Mouse (Mus musculus): Measurements from ENCODE around the gene Poglut1. TPM values are rescaled to one million over a fixed set of nuclear protein-coding genes. Genes with fewer than 3 reads are reported as not detected.

Gene Poglut1
- polyA plus RNA-seq, 1 experiment from 2014 or later, result 63.5 TPM

GRCm38 (mm10) chr16:38519140-38519539, 30.9 kb downstream of the Poglut1 start:
- H3K9ac ChIP-seq (ENCODE audit: low read depth, low read length), result no peak overlapping the region
- H3K4me2 ChIP-seq (replicated peaks; ENCODE audit: low read depth, low read length), result no peak overlapping the region
- peaks cover 34% of the 10 kb centered on the region for H3K36me3 ChIP-seq (ENCODE audit: control insufficient read depth, insufficient read depth, low read length)
- WGBS, result 95% methylated on average over 2 of the region's 2 CpGs
- H3K27ac ChIP-seq (ENCODE audit: low read depth, low read length), result no peak overlapping the region
- no peaks in the 10 kb centered on the region for H3K27me3 ChIP-seq (ENCODE audit: control insufficient read depth, insufficient read depth, low read length)
- H3K9me3 ChIP-seq (ENCODE audit: control insufficient read depth, low read length), result no peaks in the 10 kb centered on the region
- H3K4me3 ChIP-seq (ENCODE audit: low read length), result no peak overlapping the region
- ATAC-seq (ENCODE audit: low FRiP score, low TSS enrichment), result no peak
- H3K4me1 ChIP-seq (ENCODE audit: control insufficient read depth, insufficient read depth, low read length), result peaks cover 9% of the 10 kb centered on the region

DNA sequence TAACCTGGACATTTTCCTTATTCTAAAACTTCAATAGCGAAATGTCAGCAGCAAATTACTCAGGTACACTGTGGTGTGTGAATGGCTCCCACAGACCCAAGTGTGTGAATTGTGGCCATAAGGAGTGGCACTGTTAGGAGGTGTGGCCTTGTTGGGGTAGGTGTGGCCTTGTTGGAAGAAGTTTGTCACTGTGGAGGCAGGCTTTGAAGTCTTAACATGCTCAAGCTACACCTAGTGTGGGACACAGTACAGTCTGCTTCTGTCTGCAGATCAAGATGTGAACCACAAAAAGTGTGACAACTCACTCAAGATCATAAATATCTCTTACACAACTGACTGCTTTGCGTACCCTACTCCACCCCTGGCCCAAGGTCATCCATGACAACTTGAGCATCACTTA, 39.2 kb downstream of the Poglut1 start:
- Histone ChIP-seq H3K4me1 (ENCODE audit: control insufficient read depth, insufficient read depth, low read length) (no peaks in the 10 kb centered on the region), H3K4me2 (replicated peaks; ENCODE audit: low read depth, low read length) (no peak overlapping the region), H3K9me3 (ENCODE audit: control insufficient read depth, low read length) (no peaks in the 10 kb centered on the region), H3K36me3 (ENCODE audit: control insufficient read depth, insufficient read depth, low read length) (peaks cover 61% of the 10 kb centered on the region), H3K9ac (ENCODE audit: low read depth, low read length) (no peak overlapping the region), H3K27ac (ENCODE audit: low read depth, low read length) (no peak overlapping the region), H3K27me3 (ENCODE audit: control insufficient read depth, insufficient read depth, low read length) (no peaks in the 10 kb centered on the region), H3K4me3 (ENCODE audit: low read length) (no peak overlapping the region)
- 88% methylated on average over 2 of the region's 2 CpGs for WGBS
- no peak for ATAC-seq (ENCODE audit: low FRiP score, low TSS enrichment)

DNA sequence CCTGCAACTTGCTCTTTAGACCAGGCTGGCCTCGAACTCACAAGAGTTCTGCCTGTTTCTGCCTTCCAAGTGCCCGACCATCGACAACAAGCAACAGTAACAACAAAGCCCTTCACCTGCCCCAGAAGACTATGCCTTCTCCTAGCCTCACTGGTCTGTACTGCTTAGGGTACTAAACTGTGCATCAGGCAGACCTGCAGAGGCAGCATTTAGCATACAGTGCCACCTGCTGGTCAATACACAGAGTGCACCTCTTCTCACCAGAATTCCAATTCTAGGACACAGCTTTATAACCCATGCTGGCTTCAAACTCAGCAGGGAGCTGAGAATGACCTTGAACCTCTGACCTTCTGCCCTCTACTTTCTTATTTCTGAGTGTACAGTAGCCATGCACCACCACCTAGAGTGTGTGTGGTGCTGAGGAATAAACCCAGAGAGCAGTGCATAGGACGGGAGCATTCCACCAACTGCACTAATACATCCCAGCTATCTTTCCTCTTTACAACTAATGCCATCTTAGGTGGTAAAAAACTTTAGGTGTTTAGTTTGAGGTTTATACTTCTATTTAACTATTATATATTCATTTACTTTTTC, 43.9 kb downstream of the Poglut1 start:
- Histone ChIP-seq H3K36me3 (ENCODE audit: control insufficient read depth, insufficient read depth, low read length) (peaks cover 60% of the 10 kb centered on the region), H3K27ac (ENCODE audit: low read depth, low read length) (no peak overlapping the region), H3K27me3 (ENCODE audit: control insufficient read depth, insufficient read depth, low read length) (no peaks in the 10 kb centered on the region), H3K4me3 (ENCODE audit: low read length) (no peak overlapping the region), H3K4me1 (ENCODE audit: control insufficient read depth, insufficient read depth, low read length) (no peaks in the 10 kb centered on the region), H3K9me3 (ENCODE audit: control insufficient read depth, low read length) (no peaks in the 10 kb centered on the region), H3K4me2 (replicated peaks; ENCODE audit: low read depth, low read length) (no peak overlapping the region), H3K9ac (ENCODE audit: low read depth, low read length) (no peak overlapping the region)
- 82% methylated on average over 4 of the region's 4 CpGs for WGBS
- peak; percentile 89 for ATAC-seq (ENCODE audit: low FRiP score, low TSS enrichment)

- WGBS, result 92% methylated on average over 4 of the region's 4 CpGs
- H3K9ac ChIP-seq (ENCODE audit: low read depth, low read length), result no peak overlapping the region
- no peak for ATAC-seq (ENCODE audit: low FRiP score, low TSS enrichment)
- H3K4me3 ChIP-seq (ENCODE audit: low read length), result no peak overlapping the region
- H3K9me3 ChIP-seq (ENCODE audit: control insufficient read depth, low read length), result no peaks in the 10 kb centered on the region
- no peak overlapping the region for H3K27ac ChIP-seq (ENCODE audit: low read depth, low read length)
- H3K27me3 ChIP-seq (ENCODE audit: control insufficient read depth, insufficient read depth, low read length), result no peaks in the 10 kb centered on the region
- peaks cover 57% of the 10 kb centered on the region for H3K36me3 ChIP-seq (ENCODE audit: control insufficient read depth, insufficient read depth, low read length)
- no peak overlapping the region for H3K4me2 ChIP-seq (replicated peaks; ENCODE audit: low read depth, low read length)
- no peaks in the 10 kb centered on the region for H3K4me1 ChIP-seq (ENCODE audit: control insufficient read depth, insufficient read depth, low read length)
Observed at GRCm38 (mm10) chr16:38503528-38503927, 46.5 kb downstream of the Poglut1 start.

DNA sequence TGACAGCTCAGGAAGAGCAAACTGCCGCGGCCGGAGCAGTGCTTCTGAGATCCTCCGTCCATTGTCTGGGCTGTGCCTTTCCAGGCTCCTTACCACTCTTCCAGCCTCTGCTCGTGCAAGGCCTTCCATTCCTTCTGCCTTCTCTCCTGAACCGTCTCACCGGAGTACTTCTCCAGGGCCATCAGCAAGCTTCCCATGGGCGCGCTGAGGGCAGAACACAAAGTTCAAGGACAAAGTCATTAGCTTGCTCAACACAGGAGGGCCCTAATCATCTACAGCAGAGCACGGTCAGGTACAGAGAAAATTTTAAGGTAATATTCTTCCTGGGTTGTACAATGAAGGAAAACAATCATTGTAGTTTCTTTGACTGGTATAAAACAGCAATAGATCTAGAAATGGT, 47.6 kb downstream of the Poglut1 start:
- Histone ChIP-seq H3K4me3 (ENCODE audit: low read length) (no peak overlapping the region), H3K9me3 (ENCODE audit: control insufficient read depth, low read length) (no peaks in the 10 kb centered on the region), H3K36me3 (ENCODE audit: control insufficient read depth, insufficient read depth, low read length) (peaks cover 54% of the 10 kb centered on the region), H3K27me3 (ENCODE audit: control insufficient read depth, insufficient read depth, low read length) (no peaks in the 10 kb centered on the region), H3K4me2 (replicated peaks; ENCODE audit: low read depth, low read length) (no peak overlapping the region), H3K4me1 (ENCODE audit: control insufficient read depth, insufficient read depth, low read length) (no peaks in the 10 kb centered on the region), H3K9ac (ENCODE audit: low read depth, low read length) (no peak overlapping the region), H3K27ac (ENCODE audit: low read depth, low read length) (no peak overlapping the region)
- WGBS, result 98% methylated on average over 10 of the region's 10 CpGs
- ATAC-seq (ENCODE audit: low FRiP score, low TSS enrichment), result no peak

DNA sequence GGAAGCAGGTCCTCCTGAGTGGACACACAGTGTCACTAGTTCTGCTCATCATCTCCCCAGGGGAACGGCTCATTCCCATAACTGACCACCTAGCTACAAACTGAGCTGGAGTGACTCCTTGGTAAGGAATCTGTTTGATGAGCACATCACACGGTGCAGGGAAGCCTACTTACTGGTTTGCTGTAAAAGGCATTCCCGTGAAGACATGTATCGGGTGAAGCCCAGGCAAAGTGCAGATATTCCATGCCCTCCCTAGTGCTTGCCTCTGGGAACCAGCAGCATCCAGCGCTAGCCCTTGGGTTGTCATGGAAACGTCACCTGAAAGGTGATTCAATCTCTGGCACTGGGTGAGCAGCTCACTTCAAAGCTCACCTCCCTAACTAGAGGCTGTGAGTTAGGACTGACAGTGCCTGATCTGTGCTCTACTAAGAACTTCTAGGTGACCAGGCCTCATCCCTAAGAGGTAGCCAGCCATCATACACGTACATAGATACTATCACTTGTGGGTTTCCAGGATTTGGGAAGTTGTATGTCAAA, 53.4 kb downstream of the Poglut1 start:
- 72% methylated on average over 7 of the region's 7 CpGs for WGBS
- Histone ChIP-seq H3K36me3 (ENCODE audit: control insufficient read depth, insufficient read depth, low read length) (peaks cover 31% of the 10 kb centered on the region), H3K4me1 (ENCODE audit: control insufficient read depth, insufficient read depth, low read length) (no peaks in the 10 kb centered on the region), H3K4me2 (replicated peaks; ENCODE audit: low read depth, low read length) (no peak overlapping the region), H3K4me3 (ENCODE audit: low read length) (no peak overlapping the region), H3K27me3 (ENCODE audit: control insufficient read depth, insufficient read depth, low read length) (no peaks in the 10 kb centered on the region), H3K9me3 (ENCODE audit: control insufficient read depth, low read length) (no peaks in the 10 kb centered on the region), H3K9ac (ENCODE audit: low read depth, low read length) (no peak overlapping the region), H3K27ac (ENCODE audit: low read depth, low read length) (no peak overlapping the region)
- no peak for ATAC-seq (ENCODE audit: low FRiP score, low TSS enrichment)

GRCm38 (mm10) chr16:38493890-38494289, 56.2 kb downstream of the Poglut1 start:
- WGBS, result 89% methylated on average over 10 of the region's 10 CpGs
- H3K27ac ChIP-seq (ENCODE audit: low read depth, low read length), result no peak overlapping the region

GRCm38 (mm10) chr16:38492551-38492950, 57.5 kb downstream of the Poglut1 start:
- H3K4me3 ChIP-seq (ENCODE audit: low read length), result no peak overlapping the region
- no peak overlapping the region for H3K27ac ChIP-seq (ENCODE audit: low read depth, low read length)
- no peaks in the 10 kb centered on the region for H3K4me1 ChIP-seq (ENCODE audit: control insufficient read depth, insufficient read depth, low read length)
- H3K4me2 ChIP-seq (replicated peaks; ENCODE audit: low read depth, low read length), result no peak overlapping the region
- no peak for ATAC-seq (ENCODE audit: low FRiP score, low TSS enrichment)
- H3K9me3 ChIP-seq (ENCODE audit: control insufficient read depth, low read length), result no peaks in the 10 kb centered on the region
- peaks cover 12% of the 10 kb centered on the region; the same call in 1 of the 2 replicates for H3K36me3 ChIP-seq (ENCODE audit: control insufficient read depth, insufficient read depth, low read length)
- H3K27me3 ChIP-seq (ENCODE audit: control insufficient read depth, insufficient read depth, low read length), result no peaks in the 10 kb centered on the region
- WGBS, result 87% methylated on average over 3 of the region's 3 CpGs
- H3K9ac ChIP-seq (ENCODE audit: low read depth, low read length), result no peak overlapping the region

More at GRCm38 (mm10) chr16:38493890-38494289, 56.2 kb downstream of the Poglut1 start:
- no peak for ATAC-seq (ENCODE audit: low FRiP score, low TSS enrichment)
- H3K27me3 ChIP-seq (ENCODE audit: control insufficient read depth, insufficient read depth, low read length), result no peaks in the 10 kb centered on the region
- H3K4me3 ChIP-seq (ENCODE audit: low read length), result no peak overlapping the region
- H3K4me1 ChIP-seq (ENCODE audit: control insufficient read depth, insufficient read depth, low read length), result no peaks in the 10 kb centered on the region
- no peak overlapping the region for H3K4me2 ChIP-seq (replicated peaks; ENCODE audit: low read depth, low read length)
- no peak overlapping the region for H3K9ac ChIP-seq (ENCODE audit: low read depth, low read length)
- H3K9me3 ChIP-seq (ENCODE audit: control insufficient read depth, low read length), result no peaks in the 10 kb centered on the region
- peaks cover 21% of the 10 kb centered on the region for H3K36me3 ChIP-seq (ENCODE audit: control insufficient read depth, insufficient read depth, low read length)

DNA sequence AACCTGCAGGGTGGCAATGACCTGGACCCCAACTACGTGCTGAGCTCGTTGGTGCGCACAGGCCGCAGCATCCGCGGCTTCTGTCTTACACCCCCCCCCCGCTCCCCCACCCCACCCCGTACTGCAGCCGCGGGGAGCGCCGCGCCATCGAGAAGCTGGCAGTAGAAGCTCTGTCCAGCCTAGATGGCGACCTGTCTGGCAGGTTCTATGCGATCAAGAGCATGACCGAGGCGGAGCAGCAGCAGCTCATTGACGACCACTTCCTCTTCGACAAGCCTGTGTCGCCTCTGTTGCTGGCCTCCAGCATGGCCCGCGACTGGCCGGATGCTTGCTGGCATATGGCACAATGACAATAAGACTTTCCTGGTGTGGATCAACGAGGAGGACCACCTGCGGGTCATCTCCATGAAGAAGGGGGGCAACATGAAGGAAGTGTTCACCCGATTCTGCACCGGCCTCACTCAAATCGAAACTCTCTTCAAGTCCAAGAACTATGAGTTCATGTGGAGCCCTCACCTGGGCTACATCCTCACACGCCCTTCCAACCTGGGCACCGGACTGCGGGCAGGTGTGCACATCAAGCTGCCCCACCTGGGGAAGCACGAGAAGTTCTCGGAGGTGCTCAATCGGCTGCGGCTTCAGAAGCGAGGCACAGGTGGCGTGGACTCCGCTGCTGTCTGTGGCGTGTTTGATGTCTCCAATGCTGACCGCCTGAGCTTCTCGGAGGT, 66.3 kb downstream of the Poglut1 start:
- H3K4me2 ChIP-seq (replicated peaks; ENCODE audit: low read depth, low read length), result peak overlapping the region; percentile 52
- H3K4me1 ChIP-seq (ENCODE audit: control insufficient read depth, insufficient read depth, low read length), result 0 out of 2 replicates have a peak, but pooled peaks cover 3% of the 10 kb centered on the region
- H3K4me3 ChIP-seq (ENCODE audit: low read length), result peak overlapping the region; percentile 31
- H3K27me3 ChIP-seq (ENCODE audit: control insufficient read depth, insufficient read depth, low read length), result peaks cover 12% of the 10 kb centered on the region
- no peak overlapping the region for H3K27ac ChIP-seq (ENCODE audit: low read depth, low read length)
- H3K36me3 ChIP-seq (ENCODE audit: control insufficient read depth, insufficient read depth, low read length), result no peaks in the 10 kb centered on the region
- WGBS, result 29% methylated on average over 42 of the region's 42 CpGs
- peak; percentile 43; the same call in 1 of the 2 replicates for ATAC-seq (ENCODE audit: low FRiP score, low TSS enrichment)
- no peaks in the 10 kb centered on the region for H3K9me3 ChIP-seq (ENCODE audit: control insufficient read depth, low read length)
- no peak overlapping the region for H3K9ac ChIP-seq (ENCODE audit: low read depth, low read length)
